Mouse (Mus musculus): Measurements from ENCODE around the gene Parl.

DNA sequence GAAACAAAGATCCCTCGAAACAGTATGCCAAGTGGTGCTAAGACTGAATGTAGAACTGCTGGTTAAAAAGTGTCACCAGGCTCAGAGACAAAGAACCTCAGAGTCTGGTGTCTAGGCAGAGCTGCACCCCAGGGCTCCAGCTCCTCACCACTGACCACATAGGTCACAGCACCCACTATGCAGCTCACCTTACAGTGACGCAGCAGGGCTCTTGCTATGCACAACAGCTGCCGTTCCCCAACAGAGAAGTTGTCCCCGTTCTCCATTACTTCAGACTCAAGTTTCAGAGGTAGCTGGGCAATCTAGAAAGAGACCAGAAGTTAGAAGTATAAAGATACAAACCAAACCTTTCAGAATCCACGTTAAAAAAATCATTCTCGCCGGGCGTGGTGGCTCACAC lies 32.7 kb upstream of the Parl start:
- TF ChIP-seq MXI1 (IDR thresholded peaks at IDR 0.05; ENCODE audit: low read depth, low read length) (no peak), UBTF (IDR thresholded peaks at IDR 0.05; ENCODE audit: low read depth, low read length) (no peak), CTCF (conservative IDR thresholded peaks at IDR 0.05 in 1 of 2, IDR thresholded peaks at IDR 0.05 in 1 of 2; ENCODE audit: low read depth in 2 of 2, low read length in 2 of 2) (no peak), ZC3H11A (IDR thresholded peaks at IDR 0.05; ENCODE audit: low read depth, low read length) (no peak), POLR2AphosphoS2 (IDR thresholded peaks at IDR 0.05; ENCODE audit: low read depth, low read length) (no peak), MAFK (IDR thresholded peaks at IDR 0.05; ENCODE audit: insufficient replicate concordance, low read length) (no peak), GABPA (IDR thresholded peaks at IDR 0.05; ENCODE audit: insufficient replicate concordance, low read depth, low read length) (no peak), ZNF384 (IDR thresholded peaks at IDR 0.05; ENCODE audit: low read depth, low read length) (no peak), EP300 (IDR thresholded peaks at IDR 0.05; ENCODE audit: low read length) (no peak), MAX (IDR thresholded peaks at IDR 0.05; ENCODE audit: low read length) (no peak)

All from CH12.LX (cell line).